Mouse (Mus musculus): ENCODE measurements at regions not wholly inside any gene's neighbourhood (a gene's known extent, or its start where the extent isn't known, plus 50 kb on each side); places are given as distances from the start of the nearest gene placed in this dataset.

DNA sequence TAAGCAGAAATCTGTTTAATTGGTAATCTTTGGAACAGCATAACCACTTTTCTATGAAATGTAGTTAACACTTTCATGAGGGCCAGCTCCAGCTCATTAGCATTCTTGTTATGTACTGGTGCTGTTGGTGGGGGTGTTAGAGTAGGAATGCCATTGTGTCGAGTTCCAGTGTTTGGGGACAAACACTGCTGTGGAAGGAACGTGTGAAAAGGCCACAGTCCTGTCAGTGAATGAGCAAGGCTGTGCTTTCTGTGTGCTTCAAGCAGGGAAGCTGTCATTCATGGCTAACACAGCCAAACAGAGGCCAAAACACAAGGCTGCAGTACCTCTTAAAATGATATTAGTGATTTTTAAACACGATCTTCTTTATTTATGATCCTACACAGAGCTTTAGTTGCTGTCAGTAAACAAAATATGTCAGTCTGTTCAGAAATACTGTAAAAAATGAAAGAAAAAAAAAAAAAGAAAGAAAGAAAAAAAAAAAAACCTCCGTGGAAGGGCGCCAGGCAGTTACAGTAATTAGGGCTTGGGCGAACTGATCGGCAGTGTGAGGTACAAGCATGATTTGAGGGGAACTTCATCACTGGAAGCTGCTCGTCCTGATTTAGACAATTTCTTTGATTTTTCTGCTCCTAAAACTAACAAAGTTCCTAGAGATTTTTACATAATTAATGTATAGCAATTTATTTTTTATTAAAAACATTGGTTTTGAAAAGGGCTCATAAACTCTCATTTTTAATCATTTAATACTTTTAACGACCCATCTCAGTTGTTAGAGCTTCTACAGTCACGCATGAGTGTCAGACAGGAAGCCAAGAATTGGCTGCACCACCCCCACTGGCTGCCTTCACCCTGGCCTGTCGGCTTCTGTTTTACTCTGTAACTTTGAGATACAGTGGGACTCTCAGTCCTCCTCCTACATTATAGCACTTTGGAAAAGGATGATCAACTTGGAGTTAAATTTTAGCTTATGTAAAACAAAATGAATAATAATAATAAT lies 80.8 kb upstream of the Dnajc24 start:
- TF ChIP-seq CTCF (IDR thresholded peaks at IDR 0.05; ENCODE audit: insufficient read depth, low read length): no peak
- TF ChIP-seq POLR2A (IDR thresholded peaks at IDR 0.05; ENCODE audit: borderline replicate concordance, extremely low read depth, low read depth, low read length): no peak

All from lung, adult 2 months (tissue).